Mouse (Mus musculus) left cerebral cortex, adult 11 months (tissue): ENCODE measurements around the gene Tmem221.

Source experiments
- DNase-seq: peaks from one replicate; pipeline ENCODE4 v3.0.0; 2022; ENCODE audit warnings: low spot score

Tmem221 gene

GRCm38 (mm10) chr8:71577856-71578387 is 19.3 kb upstream of the Tmem221 start:
- DNase-seq, result no peak

GRCm38 (mm10) chr8:71575020-71575419 is 16.3 kb upstream of the Tmem221 start:
- DNase-seq, result no peak

GRCm38 (mm10) chr8:71574426-71574825 is 15.8 kb upstream of the Tmem221 start:
- DNase-seq, result no peak

- DNase-seq, result peak; percentile 86
Observed at GRCm38 (mm10) chr8:71572847-71573633, 14.4 kb upstream of the Tmem221 start.

DNA sequence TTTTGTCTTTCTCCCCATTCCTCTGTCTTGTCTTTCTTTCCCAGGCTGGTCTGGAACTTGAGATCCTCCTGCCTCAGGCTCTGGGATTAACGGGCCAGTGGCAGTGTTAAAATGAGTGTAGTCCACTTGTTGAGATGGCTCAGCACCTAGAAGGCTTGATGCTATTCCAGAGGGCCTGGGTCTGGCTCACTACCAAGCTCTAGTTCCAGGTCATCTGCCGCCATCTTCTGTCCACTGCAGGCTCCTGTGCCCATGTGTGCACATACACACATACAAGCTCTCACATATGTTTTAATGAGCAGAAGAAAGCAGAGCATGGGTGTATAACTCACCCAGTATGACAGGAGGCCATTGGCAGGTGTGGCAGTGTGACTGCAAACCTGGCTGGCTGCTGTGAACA is 13.4 kb upstream of the Tmem221 start:
- DNase-seq, result no peak

DNA sequence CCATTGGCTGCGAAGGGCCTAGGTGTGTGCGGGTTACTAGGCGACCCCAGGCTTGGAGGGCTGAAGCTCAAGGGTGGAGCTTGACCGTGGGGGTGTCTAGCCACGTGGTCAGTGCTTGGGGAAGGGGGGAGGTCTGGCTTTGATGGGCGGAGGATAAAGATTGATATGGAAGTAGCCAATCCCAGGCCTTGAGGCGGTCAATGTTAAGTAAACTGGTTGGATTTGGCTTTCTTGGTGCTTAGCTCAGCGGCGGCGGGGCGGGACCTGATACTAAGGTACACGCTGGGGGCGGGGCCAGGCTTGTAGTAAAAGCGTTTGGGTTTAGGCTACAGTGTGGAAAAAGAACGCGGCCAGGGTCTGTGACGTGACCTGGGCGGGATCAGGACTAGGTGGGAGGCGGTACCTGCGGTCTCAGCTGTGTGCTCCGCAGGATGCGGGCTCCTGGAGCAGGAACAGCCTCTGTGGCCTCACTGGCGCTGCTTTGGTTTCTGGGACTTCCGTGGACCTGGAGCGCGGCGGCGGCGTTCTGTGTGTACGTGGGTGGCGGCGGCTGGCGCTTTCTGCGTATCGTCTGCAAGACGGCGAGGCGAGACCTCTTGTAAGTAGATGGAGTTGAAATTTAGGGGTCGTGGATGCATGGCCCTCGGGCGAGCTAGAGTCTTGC is 11.8 kb upstream of the Tmem221 start:
- peak; percentile 97 for DNase-seq

- peak; percentile 95 for DNase-seq
Observed at GRCm38 (mm10) chr8:71569366-71570290, 11.0 kb upstream of the Tmem221 start.

DNA sequence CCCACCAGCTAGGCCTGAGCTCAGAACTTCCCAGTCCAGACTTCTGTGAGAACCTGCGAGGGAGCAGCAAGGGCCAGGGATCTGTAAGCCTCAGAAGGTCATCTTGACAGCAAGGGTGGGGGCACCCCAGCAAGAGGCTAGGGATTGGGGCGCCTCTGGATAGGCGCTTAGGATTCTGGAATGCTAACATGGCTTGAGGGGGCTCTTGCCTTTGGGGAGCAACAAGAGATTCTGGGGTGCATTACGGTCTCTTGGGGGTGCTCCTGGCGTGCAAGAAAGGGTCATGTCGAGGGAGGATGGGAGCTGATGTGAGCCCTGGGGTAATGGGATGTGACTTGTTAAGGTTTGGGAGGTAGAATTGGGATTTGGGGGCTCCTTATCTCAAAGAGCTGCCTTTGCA is 10.3 kb upstream of the Tmem221 start:
- no peak for DNase-seq

- DNase-seq, result no peak
Observed at GRCm38 (mm10) chr8:71568387-71568937, 9.8 kb upstream of the Tmem221 start, which contains the start of gene Slc27a1. Gene Slc27a1 (plus strand): TSS chr8:71568882.

DNA sequence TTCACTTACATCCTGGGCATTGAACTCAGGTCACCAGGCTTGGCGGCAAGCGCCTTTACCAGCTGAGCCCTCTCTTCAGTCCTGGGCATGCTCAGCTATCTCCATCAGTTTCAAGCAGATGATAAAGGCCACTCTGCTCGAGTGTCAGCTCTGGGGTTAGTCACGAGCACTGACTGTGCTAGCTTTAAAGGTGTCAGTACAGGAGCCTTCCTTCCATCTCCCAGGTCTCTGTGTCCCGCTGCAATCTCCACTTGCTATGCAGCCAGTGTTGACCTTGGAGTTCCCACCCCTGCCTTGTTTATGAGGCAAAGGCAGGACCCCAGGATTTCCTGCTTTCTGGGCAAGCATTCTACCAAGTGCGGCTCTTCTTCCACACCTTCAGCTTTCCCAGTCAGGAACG is 8.9 kb upstream of the Tmem221 start:
- DNase-seq, result no peak

GRCm38 (mm10) chr8:71566501-71566900 is 7.8 kb upstream of the Tmem221 start, which contains the start of gene Nxnl1:
Gene Nxnl1 (minus strand): TSS chr8:71566601.
- no peak for DNase-seq

DNA sequence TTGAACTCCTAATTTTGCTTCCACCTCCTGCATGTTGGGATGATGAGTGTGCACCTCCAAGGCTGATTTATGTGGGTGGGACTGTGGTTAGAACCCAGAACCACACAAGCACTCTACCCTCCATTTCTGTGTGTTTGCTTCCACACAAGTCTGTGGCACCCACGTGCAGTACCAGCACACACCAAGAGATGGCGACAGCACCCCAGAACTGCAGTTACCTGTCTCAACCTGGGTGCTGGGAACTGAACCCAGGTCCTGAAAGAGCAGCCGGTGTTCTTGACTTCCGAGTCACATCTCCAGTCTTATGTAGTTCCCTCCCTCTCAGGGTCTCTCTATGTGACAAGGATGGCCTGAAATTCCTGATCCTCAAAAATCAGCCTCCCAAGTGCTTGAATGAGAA is 5.3 kb upstream of the Tmem221 start:
- no peak for DNase-seq

- no peak for DNase-seq
Observed at GRCm38 (mm10) chr8:71562751-71563150, 4.1 kb upstream of the Tmem221 start.

DNA sequence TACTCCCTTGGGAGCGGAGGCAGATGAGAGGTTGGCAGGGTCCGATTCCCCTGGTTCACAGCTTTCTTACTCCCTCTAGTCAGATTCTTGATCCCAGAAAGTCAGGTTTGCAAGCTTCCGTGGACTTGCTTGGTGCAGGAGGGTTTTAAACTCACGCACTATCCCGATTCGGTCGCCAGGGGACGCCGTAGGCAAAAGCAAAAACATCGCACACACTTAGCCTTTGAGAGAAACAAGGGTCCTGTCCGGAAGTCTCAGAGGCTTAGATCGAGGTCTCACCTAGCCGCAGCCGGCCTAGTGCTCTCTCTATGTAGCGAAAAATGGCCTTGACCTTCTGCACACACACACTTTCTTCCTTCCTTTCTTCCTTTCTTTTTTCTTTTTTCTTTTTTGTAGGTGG is 2.7 kb upstream of the Tmem221 start:
- no peak for DNase-seq

GRCm38 (mm10) chr8:71560765-71561164 is 2.1 kb upstream of the Tmem221 start:
- no peak for DNase-seq

GRCm38 (mm10) chr8:71560071-71560470 is 1.4 kb upstream of the Tmem221 start:
- no peak for DNase-seq

GRCm38 (mm10) chr8:71558958-71559690 is 453 bp upstream of the Tmem221 start:
- DNase-seq, result no peak

DNA sequence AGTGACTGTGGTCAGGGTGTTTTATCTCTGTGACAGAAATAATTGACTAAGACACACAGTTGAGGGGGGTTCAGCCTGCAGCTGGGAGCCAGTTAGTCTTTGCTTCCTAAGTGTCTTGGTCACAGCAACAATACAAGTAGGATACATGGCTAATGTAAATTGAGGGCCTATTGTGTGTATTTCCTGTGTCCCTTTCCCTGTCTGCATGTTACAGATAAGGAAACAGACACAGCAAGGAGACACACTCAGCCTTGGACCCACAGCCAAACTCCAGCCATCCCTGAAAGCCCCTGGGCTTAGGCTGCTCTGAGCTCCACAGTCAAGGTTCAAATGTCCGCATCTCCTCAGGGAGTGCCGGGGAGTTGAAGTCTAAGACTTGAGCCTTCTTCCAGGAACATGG is 4.0 kb downstream of the Tmem221 start:
- DNase-seq, result no peak

DNA sequence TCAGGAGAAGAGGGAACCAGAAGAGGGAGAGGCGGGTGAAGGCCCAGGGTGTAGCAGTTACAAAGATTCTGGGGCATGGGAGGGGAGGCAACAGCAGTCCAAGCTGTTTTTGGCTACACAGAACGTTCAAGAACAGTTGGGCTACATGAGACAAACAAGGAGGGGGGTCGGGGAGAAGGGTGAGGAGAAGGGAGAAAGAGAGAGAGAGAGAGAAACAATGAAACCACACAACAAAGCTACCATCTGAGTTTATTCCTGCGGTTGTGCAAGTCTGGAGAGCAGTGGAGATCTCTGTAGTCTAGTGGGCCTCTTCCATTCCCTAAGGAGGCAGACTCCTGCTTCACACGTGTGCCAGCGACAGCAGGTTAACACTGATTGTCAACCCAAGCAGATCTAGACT is 4.7 kb downstream of the Tmem221 start:
- no peak for DNase-seq

- DNase-seq, result no peak
Observed at GRCm38 (mm10) chr8:71552770-71553169, 5.9 kb downstream of the Tmem221 start.

GRCm38 (mm10) chr8:71550754-71551153 is 7.9 kb downstream of the Tmem221 start:
- no peak for DNase-seq
